Mouse (Mus musculus): ENCODE data around the gene Alpk1. TPM values are rescaled to one million over a fixed set of nuclear protein-coding genes. Genes with fewer than 3 reads are reported as not detected.

The Alpk1 gene
- polyA plus RNA-seq, 1 experiment, result not detected

GRCm38 (mm10) chr3:127809103-127809502 is 28.8 kb upstream of the Alpk1 start:
- 95% methylated on average over 7 of the region's 7 CpGs for WGBS
- Histone ChIP-seq H3K4me1 (ENCODE audit: control insufficient read depth, insufficient read depth, low read length) (no peaks in the 10 kb centered on the region), H3K4me3 (ENCODE audit: insufficient read depth, low read depth, low read length) (no peak overlapping the region), H3K27ac (ENCODE audit: insufficient read depth, low read depth, low read length) (no peak overlapping the region)
- TF ChIP-seq POLR2A (IDR thresholded peaks at IDR 0.05; ENCODE audit: insufficient read depth, low read depth, low read length), result no peak
- TF ChIP-seq CTCF (IDR thresholded peaks at IDR 0.05; ENCODE audit: insufficient read depth, low read depth, low read length), result no peak

DNA sequence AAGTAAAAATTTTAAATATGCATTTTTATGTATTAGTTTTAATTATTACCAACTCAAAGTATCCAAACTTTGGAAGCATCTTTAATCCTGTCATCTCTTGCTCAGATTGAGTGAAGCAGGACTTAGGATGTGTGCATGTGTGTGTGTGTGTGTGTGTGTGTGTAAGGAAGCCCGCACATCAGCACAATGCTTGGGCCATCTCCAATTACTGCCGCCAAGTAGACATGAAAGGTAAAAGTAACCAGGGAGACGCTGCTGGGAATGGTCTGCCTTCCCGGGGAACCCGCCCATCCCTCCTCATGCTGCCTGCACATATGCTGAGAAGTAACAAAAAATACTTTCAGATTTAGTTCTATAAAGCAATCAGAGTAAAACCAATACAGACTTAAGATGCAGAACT is 27.5 kb upstream of the Alpk1 start:
- 58% methylated on average over 5 of the region's 5 CpGs for WGBS
- Histone ChIP-seq H3K4me1 (ENCODE audit: control insufficient read depth, insufficient read depth, low read length) (peaks cover 2% of the 10 kb centered on the region; the same call in 1 of the 2 replicates), H3K4me3 (ENCODE audit: insufficient read depth, low read depth, low read length) (no peak overlapping the region), H3K27ac (ENCODE audit: insufficient read depth, low read depth, low read length) (no peak overlapping the region)
- TF ChIP-seq POLR2A (IDR thresholded peaks at IDR 0.05; ENCODE audit: insufficient read depth, low read depth, low read length) (no peak), CTCF (IDR thresholded peaks at IDR 0.05; ENCODE audit: insufficient read depth, low read depth, low read length) (no peak)

DNA sequence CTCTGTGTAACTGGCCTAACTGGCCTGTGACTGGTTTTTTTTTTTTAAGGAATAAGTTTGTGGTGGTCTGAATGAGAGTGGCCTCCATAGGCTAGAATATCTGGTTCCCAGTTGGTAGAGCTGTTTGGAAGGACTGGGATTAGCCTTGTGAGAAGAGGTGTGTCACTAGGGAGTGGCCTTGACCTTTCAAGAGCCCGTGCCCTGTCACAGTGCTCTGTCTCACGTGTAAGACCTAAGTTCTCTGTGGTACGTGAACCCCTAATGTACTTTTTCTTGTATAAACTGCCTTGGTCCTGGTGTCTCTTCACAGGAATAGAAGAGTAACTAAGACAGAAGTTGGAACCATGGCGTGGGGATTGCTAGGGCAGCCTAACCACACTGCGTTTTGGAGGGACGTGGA is 25.7 kb upstream of the Alpk1 start:
- TF ChIP-seq POLR2A (IDR thresholded peaks at IDR 0.05; ENCODE audit: insufficient read depth, low read depth, low read length), result no peak
- no peak for TF ChIP-seq CTCF (IDR thresholded peaks at IDR 0.05; ENCODE audit: insufficient read depth, low read depth, low read length)
- 95% methylated on average over 6 of the region's 6 CpGs for WGBS
- peaks cover 2% of the 10 kb centered on the region; the same call in 1 of the 2 replicates for H3K4me1 ChIP-seq (ENCODE audit: control insufficient read depth, insufficient read depth, low read length)
- no peak overlapping the region for H3K4me3 ChIP-seq (ENCODE audit: insufficient read depth, low read depth, low read length)
- no peak overlapping the region for H3K27ac ChIP-seq (ENCODE audit: insufficient read depth, low read depth, low read length)

GRCm38 (mm10) chr3:127805071-127805470 is 24.7 kb upstream of the Alpk1 start:
- no peak for TF ChIP-seq POLR2A (IDR thresholded peaks at IDR 0.05; ENCODE audit: insufficient read depth, low read depth, low read length)
- TF ChIP-seq CTCF (IDR thresholded peaks at IDR 0.05; ENCODE audit: insufficient read depth, low read depth, low read length), result no peak
- 85% methylated on average over 12 of the region's 12 CpGs for WGBS

GRCm38 (mm10) chr3:127804439-127804838 is 24.1 kb upstream of the Alpk1 start:
- no peak overlapping the region for H3K4me3 ChIP-seq (ENCODE audit: insufficient read depth, low read depth, low read length)
- WGBS, result 92% methylated on average over 4 of the region's 4 CpGs
- H3K4me1 ChIP-seq (ENCODE audit: control insufficient read depth, insufficient read depth, low read length), result peaks cover 2% of the 10 kb centered on the region; the same call in 1 of the 2 replicates
- TF ChIP-seq POLR2A (IDR thresholded peaks at IDR 0.05; ENCODE audit: insufficient read depth, low read depth, low read length) (no peak), CTCF (IDR thresholded peaks at IDR 0.05; ENCODE audit: insufficient read depth, low read depth, low read length) (no peak)
- no peak overlapping the region for H3K27ac ChIP-seq (ENCODE audit: insufficient read depth, low read depth, low read length)

More at GRCm38 (mm10) chr3:127805071-127805470, 24.7 kb upstream of the Alpk1 start:
- peaks cover 2% of the 10 kb centered on the region; the same call in 1 of the 2 replicates for H3K4me1 ChIP-seq (ENCODE audit: control insufficient read depth, insufficient read depth, low read length)
- no peak overlapping the region for H3K4me3 ChIP-seq (ENCODE audit: insufficient read depth, low read depth, low read length)
- H3K27ac ChIP-seq (ENCODE audit: insufficient read depth, low read depth, low read length), result no peak overlapping the region

DNA sequence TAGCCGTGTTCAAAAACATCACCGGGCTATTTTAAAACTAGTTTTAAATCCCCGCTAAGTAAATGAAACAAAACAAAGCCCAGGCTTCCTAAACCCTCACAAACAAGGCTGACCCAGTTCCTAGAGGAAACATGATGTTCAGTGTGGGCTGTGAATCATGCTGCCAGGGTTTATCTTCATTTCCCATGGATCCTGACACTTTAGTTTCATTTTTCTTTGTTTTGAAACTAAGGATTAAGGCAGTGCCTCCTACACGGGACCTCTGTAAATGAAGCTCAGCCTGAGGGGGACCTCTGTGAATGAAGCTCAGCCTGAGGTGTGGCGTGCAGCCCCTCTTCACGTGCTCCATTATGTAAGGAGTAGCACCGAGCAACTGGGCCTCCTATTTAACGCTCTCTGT is 22.5 kb upstream of the Alpk1 start:
- H3K4me3 ChIP-seq (ENCODE audit: insufficient read depth, low read depth, low read length), result no peak overlapping the region
- no peak for TF ChIP-seq POLR2A (IDR thresholded peaks at IDR 0.05; ENCODE audit: insufficient read depth, low read depth, low read length)
- WGBS, result 34% methylated on average over 8 of the region's 8 CpGs
- peaks cover 2% of the 10 kb centered on the region; the same call in 1 of the 2 replicates for H3K4me1 ChIP-seq (ENCODE audit: control insufficient read depth, insufficient read depth, low read length)
- no peak overlapping the region for H3K27ac ChIP-seq (ENCODE audit: insufficient read depth, low read depth, low read length)

DNA sequence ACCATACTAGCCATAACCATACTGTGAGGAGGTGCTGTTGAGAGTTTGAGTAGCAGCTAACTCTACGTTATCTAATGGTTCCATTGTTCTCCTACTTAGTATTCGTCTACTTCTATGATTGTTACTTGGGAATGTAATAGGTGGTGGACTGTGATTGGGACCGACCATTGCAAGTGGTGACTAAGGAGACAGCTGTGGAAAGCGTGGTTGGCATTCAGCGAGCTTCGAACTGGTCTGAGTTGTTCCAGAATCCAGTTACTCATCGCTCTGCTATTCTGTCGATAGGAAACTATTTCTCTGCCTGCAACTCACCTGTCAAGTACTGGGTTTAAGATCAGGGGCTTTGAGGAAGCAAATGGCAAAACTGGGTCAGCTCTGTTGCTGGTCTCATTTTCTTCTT is 20.8 kb upstream of the Alpk1 start:
- peaks cover 2% of the 10 kb centered on the region; the same call in 1 of the 2 replicates for H3K4me1 ChIP-seq (ENCODE audit: control insufficient read depth, insufficient read depth, low read length)
- no peak overlapping the region for H3K27ac ChIP-seq (ENCODE audit: insufficient read depth, low read depth, low read length)
- no peak overlapping the region for H3K4me3 ChIP-seq (ENCODE audit: insufficient read depth, low read depth, low read length)
- WGBS, result 89% methylated on average over 8 of the region's 8 CpGs
- TF ChIP-seq POLR2A (IDR thresholded peaks at IDR 0.05; ENCODE audit: insufficient read depth, low read depth, low read length) (no peak), CTCF (IDR thresholded peaks at IDR 0.05; ENCODE audit: insufficient read depth, low read depth, low read length) (no peak)

DNA sequence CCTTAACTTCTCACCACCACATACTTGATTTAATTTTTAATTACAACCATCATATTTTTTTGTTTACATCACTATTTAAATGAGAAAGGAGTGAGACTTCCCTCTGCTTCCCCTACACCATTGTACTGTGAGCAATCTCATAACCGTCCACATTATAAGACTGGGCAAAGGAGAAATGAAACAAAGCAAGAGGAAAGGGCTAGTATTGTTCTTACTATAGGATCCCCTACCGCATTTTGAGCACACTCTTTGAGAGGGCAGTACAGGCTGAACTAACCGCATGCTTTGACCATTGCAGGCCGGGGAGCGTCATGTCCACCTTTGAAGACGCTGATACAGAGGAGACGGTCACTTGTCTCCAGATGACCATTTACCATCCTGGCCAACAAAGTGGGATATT is 15.9 kb upstream of the Alpk1 start:
- H3K27ac ChIP-seq (ENCODE audit: insufficient read depth, low read depth, low read length), result no peak overlapping the region
- H3K4me1 ChIP-seq (ENCODE audit: control insufficient read depth, insufficient read depth, low read length), result peaks cover 1% of the 10 kb centered on the region; the same call in 1 of the 2 replicates
- WGBS, result 95% methylated on average over 7 of the region's 7 CpGs
- no peak overlapping the region for H3K4me3 ChIP-seq (ENCODE audit: insufficient read depth, low read depth, low read length)
- TF ChIP-seq CTCF (IDR thresholded peaks at IDR 0.05; ENCODE audit: insufficient read depth, low read depth, low read length), result no peak
- TF ChIP-seq POLR2A (IDR thresholded peaks at IDR 0.05; ENCODE audit: insufficient read depth, low read depth, low read length), result no peak

- H3K27ac ChIP-seq (ENCODE audit: insufficient read depth, low read depth, low read length), result no peak overlapping the region
- peaks cover 4% of the 10 kb centered on the region for H3K4me1 ChIP-seq (ENCODE audit: control insufficient read depth, insufficient read depth, low read length)
- 94% methylated on average over 3 of the region's 3 CpGs for WGBS
- TF ChIP-seq POLR2A (IDR thresholded peaks at IDR 0.05; ENCODE audit: insufficient read depth, low read depth, low read length), result no peak
- no peak for TF ChIP-seq CTCF (IDR thresholded peaks at IDR 0.05; ENCODE audit: insufficient read depth, low read depth, low read length)
- H3K4me3 ChIP-seq (ENCODE audit: insufficient read depth, low read depth, low read length), result no peak overlapping the region
These were observed 15.4 kb upstream of the Alpk1 start for GRCm38 (mm10) chr3:127795762-127796161.

- TF ChIP-seq POLR2A (IDR thresholded peaks at IDR 0.05; ENCODE audit: insufficient read depth, low read depth, low read length) (no peak), CTCF (IDR thresholded peaks at IDR 0.05; ENCODE audit: insufficient read depth, low read depth, low read length) (no peak)
- H3K4me1 ChIP-seq (ENCODE audit: control insufficient read depth, insufficient read depth, low read length), result peaks cover 15% of the 10 kb centered on the region
- 87% methylated on average over 7 of the region's 7 CpGs for WGBS
- H3K27ac ChIP-seq (ENCODE audit: insufficient read depth, low read depth, low read length), result no peak overlapping the region
- H3K4me3 ChIP-seq (ENCODE audit: insufficient read depth, low read depth, low read length), result no peak overlapping the region
These were observed 12.7 kb upstream of the Alpk1 start for GRCm38 (mm10) chr3:127793022-127793421.

Data from olfactory bulb, adult 2 months (tissue).